Mouse (Mus musculus): Measurements from ENCODE around the gene Gm38431. TPM values are rescaled to one million over a fixed set of nuclear protein-coding genes. Genes with fewer than 3 reads are reported as not detected.

Gene Gm38431
- polyA plus RNA-seq, 1 experiment from 2014 or later = 2.8 TPM

- Histone ChIP-seq H3K9ac (no peak overlapping the region), H3K4me3 (replicated peaks) (no peak overlapping the region), H3K36me3 (replicated peaks) (0 out of 2 replicates have a peak, but pooled peaks cover 4% of the 10 kb centered on the region), H3K4me2 (no peak overlapping the region), H3K9me3 (no peaks in the 10 kb centered on the region), H3K27ac (no peak overlapping the region), H3K27me3 (no peaks in the 10 kb centered on the region), H3K4me1 (peaks cover 8% of the 10 kb centered on the region; the same call in 1 of the 2 replicates)
- WGBS = 89% methylated on average over 8 of the region's 8 CpGs
- ATAC-seq (ENCODE audit: low FRiP score) = no peak
Observed at GRCm38 (mm10) chr9:21097793-21098192, 6.0 kb upstream of the Gm38431 start.

- Histone ChIP-seq H3K4me2 (no peak overlapping the region), H3K27me3 (no peaks in the 10 kb centered on the region), H3K4me1 (peaks cover 14% of the 10 kb centered on the region), H3K4me3 (replicated peaks) (no peak overlapping the region), H3K36me3 (replicated peaks) (0 out of 2 replicates have a peak, but pooled peaks cover 4% of the 10 kb centered on the region), H3K9me3 (no peaks in the 10 kb centered on the region), H3K9ac (no peak overlapping the region), H3K27ac (no peak overlapping the region)
- 62% methylated on average over 4 of the region's 4 CpGs for WGBS
- ATAC-seq (ENCODE audit: low FRiP score) = no peak
Observed at GRCm38 (mm10) chr9:21095958-21096357, 4.2 kb upstream of the Gm38431 start.

DNA sequence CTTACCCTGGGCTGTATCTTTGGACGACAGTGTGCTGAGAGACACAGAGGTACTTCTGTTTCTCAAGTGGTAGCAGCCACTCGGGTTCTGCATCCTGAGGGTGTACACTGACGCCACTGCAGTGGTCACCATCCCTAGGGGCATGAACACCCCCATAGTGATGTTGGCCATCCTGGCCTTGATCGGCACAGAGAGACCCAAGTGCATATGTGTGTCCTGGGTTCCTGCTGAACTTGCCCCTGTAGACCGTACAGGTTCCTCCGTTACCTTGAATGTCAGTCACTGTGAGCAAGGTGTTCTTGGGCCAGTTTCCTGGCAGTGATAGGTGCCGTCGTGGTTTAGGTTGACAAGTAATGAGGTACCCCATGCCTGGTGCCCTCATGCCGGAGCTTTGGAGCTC, 1.6 kb upstream of the Gm38431 start:
- no peak for ATAC-seq (ENCODE audit: low FRiP score)
- 93% methylated on average over 9 of the region's 9 CpGs for WGBS
- Histone ChIP-seq H3K4me2 (no peak overlapping the region), H3K27ac (no peak overlapping the region), H3K4me3 (replicated peaks) (no peak overlapping the region), H3K4me1 (peaks cover 21% of the 10 kb centered on the region), H3K27me3 (no peaks in the 10 kb centered on the region), H3K36me3 (replicated peaks) (peaks cover 22% of the 10 kb centered on the region), H3K9me3 (no peaks in the 10 kb centered on the region), H3K9ac (no peak overlapping the region)

GRCm38 (mm10) chr9:21090972-21091706, 658 bp downstream of the Gm38431 start:
- ATAC-seq (ENCODE audit: low FRiP score) = peak; percentile 25
- H3K4me1 ChIP-seq = peaks cover 24% of the 10 kb centered on the region
- peak overlapping the region; percentile 75 for H3K9ac ChIP-seq
- no peaks in the 10 kb centered on the region for H3K9me3 ChIP-seq
- H3K4me2 ChIP-seq = peak overlapping the region; percentile 92
- 4% methylated on average over 24 of the region's 24 CpGs for WGBS
- H3K4me3 ChIP-seq (replicated peaks) = peak overlapping the region; percentile 57
- H3K27me3 ChIP-seq = no peaks in the 10 kb centered on the region
- H3K36me3 ChIP-seq (replicated peaks) = peaks cover 45% of the 10 kb centered on the region
- H3K27ac ChIP-seq = peak overlapping the region; percentile 91

GRCm38 (mm10) chr9:21090537-21090936, 1.3 kb downstream of the Gm38431 start:
- Histone ChIP-seq H3K27me3 (no peaks in the 10 kb centered on the region), H3K4me1 (peaks cover 22% of the 10 kb centered on the region), H3K36me3 (replicated peaks) (peaks cover 51% of the 10 kb centered on the region), H3K4me3 (replicated peaks) (peak overlapping the region; percentile 57), H3K27ac (no peak overlapping the region), H3K4me2 (peak overlapping the region; percentile 92), H3K9ac (peak overlapping the region; percentile 75), H3K9me3 (no peaks in the 10 kb centered on the region)
- WGBS = 89% methylated on average over 1 of the region's 1 CpGs
- no peak for ATAC-seq (ENCODE audit: low FRiP score)

DNA sequence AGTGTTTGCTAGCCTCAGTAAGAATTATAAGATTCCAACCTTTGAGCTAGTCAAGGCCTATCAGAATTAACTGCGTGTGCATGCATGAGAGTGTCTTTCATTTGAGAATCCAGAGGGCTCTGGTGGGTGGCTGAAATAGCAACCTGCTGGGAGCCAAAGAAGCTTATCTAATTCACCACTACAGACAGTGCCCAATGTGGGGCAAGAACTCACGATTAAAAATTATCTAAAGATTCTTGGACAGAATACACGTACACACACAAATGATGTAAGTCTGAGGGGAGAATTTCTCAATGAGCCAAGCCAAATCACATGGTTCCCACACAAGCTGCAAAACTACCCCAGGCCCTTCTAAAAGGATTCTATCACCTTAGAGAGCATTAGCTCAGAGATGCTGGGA, 8.5 kb downstream of the Gm38431 start:
- 91% methylated on average over 3 of the region's 3 CpGs for WGBS
- Histone ChIP-seq H3K9me3 (no peaks in the 10 kb centered on the region), H3K9ac (no peak overlapping the region), H3K27me3 (no peaks in the 10 kb centered on the region), H3K36me3 (replicated peaks) (peaks cover 94% of the 10 kb centered on the region), H3K27ac (no peak overlapping the region), H3K4me1 (0 out of 2 replicates have a peak, but pooled peaks cover 3% of the 10 kb centered on the region), H3K4me3 (replicated peaks) (no peak overlapping the region), H3K4me2 (no peak overlapping the region)
- no peak for ATAC-seq (ENCODE audit: low FRiP score)

DNA sequence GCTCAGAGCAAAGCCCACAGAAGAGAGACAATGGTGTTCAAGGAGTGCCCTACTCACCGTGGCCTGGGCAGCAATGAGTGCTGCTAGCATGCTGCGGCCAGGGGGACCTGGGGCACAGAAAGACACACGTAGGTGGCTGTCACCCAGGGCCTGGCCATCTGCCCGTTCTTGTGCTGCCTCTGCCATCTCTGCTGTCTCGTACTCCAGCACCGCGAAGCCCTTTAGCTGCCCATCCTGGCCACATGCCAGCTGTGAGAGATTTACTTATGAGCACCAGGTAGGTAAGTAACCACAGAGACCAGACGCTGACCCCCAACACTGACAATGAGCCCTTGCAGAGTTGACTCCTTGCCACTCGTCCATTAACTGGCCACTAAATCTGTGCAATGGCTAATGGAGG, 10.7 kb downstream of the Gm38431 start:
- Histone ChIP-seq H3K9me3 (no peaks in the 10 kb centered on the region), H3K4me1 (no peaks in the 10 kb centered on the region), H3K27me3 (no peaks in the 10 kb centered on the region), H3K4me3 (replicated peaks) (no peak overlapping the region), H3K4me2 (no peak overlapping the region), H3K27ac (no peak overlapping the region), H3K36me3 (replicated peaks) (peaks cover 93% of the 10 kb centered on the region), H3K9ac (no peak overlapping the region)
- 90% methylated on average over 9 of the region's 9 CpGs for WGBS
- no peak for ATAC-seq (ENCODE audit: low FRiP score)

DNA sequence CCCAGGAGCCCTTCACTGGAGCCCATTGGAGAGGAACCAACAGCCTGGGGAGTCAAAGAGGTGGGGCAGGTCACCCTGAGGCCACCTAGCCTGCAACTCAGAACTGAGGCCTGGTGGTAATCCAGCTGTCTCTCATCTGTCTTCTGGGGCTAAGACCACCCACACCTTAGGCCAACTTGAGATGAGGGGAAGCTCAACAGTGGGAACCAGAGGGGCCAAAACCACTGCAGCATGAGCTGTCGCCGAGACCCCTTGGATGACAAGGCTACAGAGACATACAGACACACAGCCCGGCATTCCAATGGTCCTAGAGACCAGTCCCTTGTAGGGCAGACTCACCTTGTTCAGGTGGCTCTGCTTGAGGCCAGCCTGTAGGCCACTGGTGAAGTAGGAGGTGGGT, 16.2 kb downstream of the Gm38431 start:
- no peak overlapping the region for H3K27ac ChIP-seq
- no peaks in the 10 kb centered on the region for H3K27me3 ChIP-seq
- H3K4me2 ChIP-seq = no peak overlapping the region
- H3K9ac ChIP-seq = no peak overlapping the region
- no peaks in the 10 kb centered on the region for H3K9me3 ChIP-seq
- WGBS = 89% methylated on average over 3 of the region's 3 CpGs
- peaks cover 14% of the 10 kb centered on the region for H3K4me1 ChIP-seq
- H3K4me3 ChIP-seq (replicated peaks) = no peak overlapping the region
- peaks cover 71% of the 10 kb centered on the region for H3K36me3 ChIP-seq (replicated peaks)
- no peak for ATAC-seq (ENCODE audit: low FRiP score)

GRCm38 (mm10) chr9:21074173-21074572, 17.6 kb downstream of the Gm38431 start:
- no peaks in the 10 kb centered on the region for H3K9me3 ChIP-seq
- H3K4me1 ChIP-seq = peaks cover 14% of the 10 kb centered on the region
- WGBS = 85% methylated on average over 1 of the region's 1 CpGs
- H3K36me3 ChIP-seq (replicated peaks) = peaks cover 61% of the 10 kb centered on the region
- no peak for ATAC-seq (ENCODE audit: low FRiP score)
- no peak overlapping the region for H3K4me3 ChIP-seq (replicated peaks)
- H3K27ac ChIP-seq = no peak overlapping the region
- no peak overlapping the region for H3K4me2 ChIP-seq
- no peaks in the 10 kb centered on the region for H3K27me3 ChIP-seq
- no peak overlapping the region for H3K9ac ChIP-seq

- Histone ChIP-seq H3K27me3 (no peaks in the 10 kb centered on the region), H3K9me3 (no peaks in the 10 kb centered on the region), H3K9ac (peak within 1 kb of the TSS; percentile 70), H3K4me2 (peak within 1 kb of the TSS; percentile 81), H3K4me1 (peaks cover 14% of the 10 kb centered on the region), H3K36me3 (replicated peaks) (peaks cover 52% of the 10 kb centered on the region), H3K27ac (peak within 1 kb of the TSS; percentile 43), H3K4me3 (replicated peaks) (peak within 1 kb of the TSS; percentile 72)
- peak; percentile 94 for ATAC-seq (ENCODE audit: low FRiP score)
- WGBS = 3% methylated on average over 58 of the region's 58 CpGs
Observed at GRCm38 (mm10) chr9:21073044-21073840, 18.6 kb downstream of the Gm38431 start, which contains the start of the genes Gm49373 and Fdx1l. Gene Gm49373 (minus strand): TSS chr9:21073096. Gene Fdx1l (minus strand): TSS chr9:21073614.

GRCm38 (mm10) chr9:21072641-21073040, 19.2 kb downstream of the Gm38431 start:
- Histone ChIP-seq H3K27me3 (no peaks in the 10 kb centered on the region), H3K9ac (peak overlapping the region; percentile 70), H3K4me3 (replicated peaks) (peak overlapping the region; percentile 72), H3K4me2 (peak overlapping the region; percentile 81), H3K27ac (no peak overlapping the region), H3K36me3 (replicated peaks) (peaks cover 50% of the 10 kb centered on the region), H3K4me1 (peaks cover 14% of the 10 kb centered on the region), H3K9me3 (no peaks in the 10 kb centered on the region)
- ATAC-seq (ENCODE audit: low FRiP score) = peak; percentile 31
- 17% methylated on average over 4 of the region's 4 CpGs for WGBS

- Histone ChIP-seq H3K9me3 (no peaks in the 10 kb centered on the region), H3K9ac (no peak within 1 kb of the TSS), H3K27me3 (no peaks in the 10 kb centered on the region), H3K27ac (no peak within 1 kb of the TSS), H3K36me3 (replicated peaks) (peaks cover 50% of the 10 kb centered on the region), H3K4me2 (no peak within 1 kb of the TSS), H3K4me1 (peaks cover 4% of the 10 kb centered on the region), H3K4me3 (replicated peaks) (no peak within 1 kb of the TSS)
- WGBS = 87% methylated on average over 26 of the region's 27 CpGs
- no peak for ATAC-seq (ENCODE audit: low FRiP score)
Observed at GRCm38 (mm10) chr9:21067006-21067684, 24.7 kb downstream of the Gm38431 start, which contains the start of gene Zglp1. Gene Zglp1 (minus strand): TSS chr9:21067093.

All from forebrain, embryonic 12.5 days (tissue).